Mouse (Mus musculus): ENCODE measurements around the gene Pafah1b3.

Gene Pafah1b3

DNA sequence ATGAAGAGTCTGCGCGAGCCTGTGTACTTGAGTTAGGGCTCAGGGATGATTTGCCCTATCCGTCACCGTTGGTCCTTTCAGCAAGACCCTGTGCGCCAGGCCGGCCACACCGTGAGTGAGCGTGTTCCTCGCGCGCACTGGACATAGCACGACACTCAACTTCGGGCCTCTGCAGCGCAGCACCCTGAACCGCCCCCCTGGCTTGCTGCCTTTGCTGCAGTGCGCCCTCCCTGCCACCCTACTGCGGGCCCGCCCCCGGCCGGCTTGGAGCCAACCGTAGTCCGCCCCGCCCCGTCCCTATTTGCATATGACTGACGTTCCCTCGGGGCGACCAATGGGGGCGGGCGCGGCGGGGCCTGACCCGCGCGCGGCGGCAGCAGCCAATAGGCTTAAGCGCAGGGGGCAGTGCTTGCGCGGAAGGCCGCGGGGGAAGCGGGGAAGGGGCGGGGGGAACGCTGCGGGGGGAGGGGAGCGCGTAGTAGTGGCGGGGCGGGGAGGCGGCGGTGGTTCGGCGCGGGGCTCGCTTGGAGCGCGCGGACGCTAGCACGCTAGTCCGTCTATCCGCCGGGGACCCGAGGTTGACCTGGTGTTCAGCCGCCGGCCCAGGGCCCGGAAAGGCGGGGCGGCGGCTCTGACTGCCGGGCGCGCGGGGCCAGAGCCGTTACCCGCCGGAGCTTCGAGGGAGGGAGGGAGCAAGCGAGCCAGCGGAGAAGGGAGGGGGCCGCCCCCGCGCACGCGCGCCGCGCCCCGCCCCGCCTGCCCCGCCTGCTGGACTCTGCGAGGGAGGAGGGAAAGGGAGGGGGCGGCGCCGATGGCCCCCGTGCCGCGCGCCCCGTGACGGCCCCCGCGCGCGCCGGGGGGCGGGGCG is 15.8 kb downstream of the Pafah1b3 start:
- CTCF ChIA-PET, result no interaction called here

DNA sequence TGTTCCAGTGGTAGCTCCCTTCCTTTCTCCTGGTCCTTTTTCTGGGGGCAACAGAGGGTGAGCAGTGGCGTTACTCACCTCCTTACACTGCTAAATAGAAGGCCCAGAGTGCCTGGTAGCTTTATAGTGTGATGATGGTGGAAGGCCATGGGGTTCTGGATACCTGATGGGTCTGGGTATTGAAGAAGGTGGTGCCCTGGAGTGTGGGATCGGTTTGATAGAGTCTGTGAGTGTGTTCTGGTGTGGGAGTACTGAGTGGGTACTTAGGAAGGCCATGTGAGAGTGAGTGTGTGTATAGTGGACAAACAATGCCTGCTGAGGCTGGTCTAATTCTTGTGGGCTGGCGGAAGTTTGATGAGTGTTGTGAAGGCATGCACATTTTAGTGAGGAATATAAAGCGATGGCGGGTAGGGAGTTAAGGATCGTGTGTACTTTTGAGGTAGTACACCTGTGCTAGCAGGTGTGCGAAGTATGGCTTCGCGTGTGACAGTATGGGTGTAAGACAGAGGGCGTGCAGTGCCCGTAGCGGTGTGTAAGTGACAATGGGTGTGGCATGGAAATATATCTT is 16.5 kb downstream of the Pafah1b3 start:
- CTCF ChIA-PET, result no interaction called here

DNA sequence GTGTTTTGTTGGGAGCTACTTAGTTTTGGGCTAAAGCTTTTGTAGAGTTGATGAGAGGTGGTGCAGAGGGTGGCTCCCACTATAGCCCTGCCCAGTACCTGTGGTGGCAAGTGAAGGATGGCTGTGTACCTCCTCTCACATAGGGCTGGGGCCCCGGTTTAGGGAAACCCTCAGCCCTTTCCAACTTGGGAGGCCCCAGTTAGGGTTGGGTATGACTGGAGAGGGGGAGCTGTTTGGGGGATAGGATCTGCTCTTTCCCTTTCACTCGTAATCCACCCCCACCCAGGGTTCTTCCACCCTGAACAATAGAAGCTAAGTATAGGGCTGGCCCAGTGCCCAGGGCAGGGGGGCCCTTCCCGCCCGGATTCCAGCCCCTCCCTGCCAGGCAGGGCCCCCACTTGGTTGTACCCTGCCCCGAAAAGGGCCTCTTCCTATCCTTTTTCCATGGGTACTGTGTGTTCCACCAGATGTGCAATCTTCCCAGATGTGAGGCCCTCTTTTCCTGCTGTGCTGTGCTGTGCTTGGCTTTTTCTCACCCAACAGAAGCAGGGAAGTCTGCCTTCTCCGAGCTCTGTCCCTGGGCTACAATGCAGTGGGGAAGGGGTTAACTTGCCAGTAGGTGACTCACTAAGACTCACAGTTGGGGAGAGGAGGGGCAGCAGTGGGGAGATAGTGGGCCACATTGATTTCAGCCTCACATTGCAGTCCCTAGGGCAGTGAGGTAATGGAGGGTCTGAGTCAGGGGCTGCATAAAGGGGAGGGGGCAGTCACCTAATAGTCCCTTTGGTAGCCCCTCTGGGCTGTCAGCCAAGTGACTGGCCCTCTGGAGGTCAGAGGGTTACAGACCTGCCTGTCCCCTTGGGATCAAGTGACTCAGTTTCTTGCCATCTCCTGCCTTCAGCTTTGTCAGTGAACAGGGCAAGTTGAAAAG is 17.7 kb downstream of the Pafah1b3 start:
- CTCF ChIA-PET, result interaction anchor here (0.6 to 0.9 kb wide), 2 partner anchors 35 to 176 kb away, joined by 3 read pairs; no protein-coding TSS in a partner anchor

DNA sequence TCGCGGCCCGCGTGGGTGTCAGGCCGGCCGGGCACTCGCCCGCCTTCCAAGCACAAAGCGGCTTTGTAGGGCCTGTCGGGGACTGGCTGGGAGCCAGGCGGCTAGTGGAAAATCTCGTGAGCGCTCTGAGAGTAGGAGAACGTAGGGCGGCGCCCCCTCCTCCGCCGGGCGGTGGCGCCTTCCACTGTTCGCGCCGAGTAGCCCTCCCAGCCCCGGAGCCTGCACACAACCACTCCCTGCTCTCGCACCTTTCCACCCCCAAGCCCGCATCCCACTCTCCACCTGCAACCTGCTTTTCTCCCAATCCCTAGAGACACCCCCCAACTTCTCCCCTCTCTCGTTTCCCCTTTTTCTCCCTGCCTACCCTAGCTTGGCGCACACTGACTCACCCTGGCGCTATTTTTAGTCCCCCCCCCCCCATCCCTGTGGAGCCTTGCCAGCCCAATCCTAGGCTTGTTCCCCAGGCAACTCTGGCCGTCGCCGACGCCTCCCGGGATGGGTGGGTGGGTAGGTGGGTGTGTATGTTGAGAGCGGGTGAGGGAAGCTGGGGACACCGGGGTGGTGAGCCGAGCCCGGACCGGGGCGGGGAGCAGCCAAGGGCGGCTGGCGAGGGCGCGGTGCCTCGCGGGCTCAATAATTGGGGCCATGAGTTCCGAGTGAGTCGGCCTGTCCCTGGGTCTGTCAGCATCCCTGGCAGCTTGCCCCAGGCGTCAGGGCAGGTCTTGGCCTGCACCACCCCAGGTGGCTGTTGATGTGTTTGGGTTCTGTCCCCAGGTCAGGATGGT is 18.5 kb downstream of the Pafah1b3 start:
- CTCF ChIA-PET, result interaction anchor here (0.6 kb wide), 1 partner anchor 102 kb away, joined by 6 read pairs; no protein-coding TSS in a partner anchor

DNA sequence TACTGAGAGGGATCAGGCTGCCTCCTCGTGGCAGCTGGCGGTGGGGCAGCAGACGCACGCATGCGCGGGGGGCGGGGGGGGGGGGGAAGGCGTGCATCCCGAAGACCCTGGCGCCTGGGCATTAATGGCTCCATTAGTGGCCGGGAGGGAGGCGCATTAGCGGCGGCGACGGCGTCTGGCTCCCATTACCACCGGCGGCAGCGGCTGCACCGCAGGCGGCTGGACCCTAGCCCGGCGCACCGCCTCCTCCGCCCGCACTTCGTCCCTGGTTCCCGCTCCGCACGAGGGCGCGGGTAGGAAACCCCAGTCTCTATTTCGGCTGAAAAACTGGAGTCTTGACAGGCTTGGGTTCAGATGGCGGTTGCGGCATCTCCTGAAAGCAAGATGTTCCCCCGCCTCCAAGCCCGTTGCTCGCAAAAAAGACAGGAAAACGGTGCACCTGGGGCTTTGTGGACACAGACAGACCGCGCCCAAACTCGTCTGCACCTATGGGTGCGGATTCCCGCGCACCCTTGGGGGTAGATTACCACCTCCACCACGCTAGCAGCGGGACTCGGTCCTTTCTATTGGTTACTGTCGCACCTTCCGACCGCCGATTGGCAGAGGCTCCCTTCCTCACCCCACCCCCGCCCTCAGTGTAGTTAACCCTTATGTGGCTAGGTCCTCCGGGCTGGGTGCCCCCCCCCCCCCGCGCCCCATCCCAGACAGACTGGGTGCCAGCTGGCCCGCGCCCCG is 19.3 kb downstream of the Pafah1b3 start:
- CTCF ChIA-PET, result interaction anchor here (0.5 to 0.7 kb wide), 6 partner anchors 82 to 172 kb away, joined by 3 to 11 read pairs (median 6); no protein-coding TSS in a partner anchor

DNA sequence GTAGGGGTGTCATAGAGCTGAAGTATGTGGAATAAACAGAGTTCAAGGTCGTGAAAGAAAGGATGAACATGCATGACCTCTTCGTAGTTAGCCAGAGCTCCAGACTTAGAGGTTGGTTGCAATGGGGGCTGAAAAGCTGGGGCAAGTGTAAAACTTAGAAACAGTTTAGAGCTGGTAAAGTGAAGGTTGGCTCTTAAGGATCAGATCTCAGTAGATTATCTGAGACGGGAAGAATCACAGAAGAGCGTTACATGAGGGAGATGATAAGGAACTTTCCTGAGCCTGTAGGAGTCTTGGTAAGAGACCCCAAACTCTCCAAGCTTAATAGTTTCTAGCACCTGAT is 19.8 kb downstream of the Pafah1b3 start:
- CTCF ChIA-PET, result interaction anchor here (0.5 to 0.7 kb wide), 6 partner anchors 81 to 388 kb away, joined by 3 to 11 read pairs (median 4); no protein-coding TSS in a partner anchor

DNA sequence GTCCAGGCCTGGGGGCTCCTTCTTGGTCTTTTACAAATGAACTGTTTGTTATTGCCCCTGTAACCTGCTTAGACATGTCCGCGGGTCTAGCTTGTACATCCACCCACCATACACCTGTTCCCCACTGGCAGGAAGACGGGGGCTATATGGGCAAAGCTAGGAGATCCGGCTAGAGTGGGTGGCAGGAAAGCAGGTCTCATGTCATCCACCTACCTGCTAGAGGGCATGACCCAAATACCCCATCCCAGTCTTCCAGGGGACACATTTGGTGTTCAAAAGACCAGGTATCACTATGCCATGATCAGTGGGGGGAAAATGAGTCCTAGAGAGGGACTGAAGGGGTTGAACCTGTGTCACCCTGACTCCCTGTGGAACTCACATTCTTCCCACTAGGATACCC is 20.4 kb downstream of the Pafah1b3 start:
- CTCF ChIA-PET, result interaction anchor here (0.7 kb wide), 1 partner anchor 389 kb away, joined by 3 read pairs; no protein-coding TSS in a partner anchor

DNA sequence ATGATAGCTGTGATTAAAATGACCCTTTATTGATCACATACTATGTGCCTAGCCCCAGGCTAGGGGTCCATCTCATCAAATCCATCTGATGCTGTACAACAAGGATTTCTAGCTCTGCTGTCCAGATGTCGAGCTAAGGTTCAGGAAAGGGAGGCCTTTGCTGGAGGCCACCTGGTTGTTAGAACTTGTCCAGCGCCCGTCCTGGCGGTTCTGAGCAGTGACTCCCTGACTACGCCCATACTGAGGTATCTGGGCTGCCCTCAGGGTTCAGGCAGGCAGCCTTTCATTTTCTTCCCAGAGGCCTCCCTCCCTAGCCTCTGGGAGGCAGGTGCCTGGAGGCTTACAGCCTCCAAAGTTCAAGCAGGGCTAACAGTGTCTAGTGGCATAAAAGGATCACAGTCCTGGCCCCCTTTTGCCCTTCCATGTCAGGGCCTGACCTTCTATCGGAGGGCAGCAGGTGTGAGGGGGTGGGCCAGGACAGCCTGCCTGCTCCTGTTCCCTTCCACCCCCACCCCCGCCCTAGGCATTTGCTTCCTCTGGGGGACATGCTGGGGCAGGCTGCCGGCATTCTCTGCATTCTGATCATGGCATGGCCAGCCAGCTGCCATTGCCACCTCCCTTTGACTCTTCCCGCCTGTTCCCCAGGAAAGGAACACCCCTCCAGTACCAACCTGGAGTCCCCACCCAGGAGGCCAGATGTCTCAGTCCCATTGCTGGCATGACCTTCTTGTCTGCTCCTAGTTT is 22.1 kb downstream of the Pafah1b3 start:
- CTCF ChIA-PET, result interaction anchor here (0.6 kb wide), 1 partner anchor 71 kb away, joined by 3 read pairs; no protein-coding TSS in a partner anchor

DNA sequence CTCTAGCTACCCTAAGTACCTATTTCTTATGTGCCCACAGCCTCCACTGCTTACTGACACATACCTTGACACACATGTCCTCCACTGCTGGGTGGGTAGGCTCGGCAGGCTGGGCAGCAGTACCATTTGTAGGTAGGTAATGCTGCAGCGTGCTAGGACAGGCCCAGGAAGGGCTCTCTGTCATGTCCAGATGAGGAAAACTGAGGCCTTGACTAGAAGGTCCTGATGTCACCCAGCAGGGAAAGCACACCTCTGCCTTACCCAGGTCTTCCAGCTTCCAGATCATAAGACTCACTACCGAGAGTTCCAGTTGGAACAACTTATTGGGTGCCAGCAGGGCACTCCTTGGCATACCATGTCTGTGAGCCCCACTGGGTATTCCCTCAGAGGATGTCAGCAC is 22.8 kb downstream of the Pafah1b3 start:
- CTCF ChIA-PET, result interaction anchor here (0.6 kb wide), 1 partner anchor 70 kb away, joined by 3 read pairs; no protein-coding TSS in a partner anchor

DNA sequence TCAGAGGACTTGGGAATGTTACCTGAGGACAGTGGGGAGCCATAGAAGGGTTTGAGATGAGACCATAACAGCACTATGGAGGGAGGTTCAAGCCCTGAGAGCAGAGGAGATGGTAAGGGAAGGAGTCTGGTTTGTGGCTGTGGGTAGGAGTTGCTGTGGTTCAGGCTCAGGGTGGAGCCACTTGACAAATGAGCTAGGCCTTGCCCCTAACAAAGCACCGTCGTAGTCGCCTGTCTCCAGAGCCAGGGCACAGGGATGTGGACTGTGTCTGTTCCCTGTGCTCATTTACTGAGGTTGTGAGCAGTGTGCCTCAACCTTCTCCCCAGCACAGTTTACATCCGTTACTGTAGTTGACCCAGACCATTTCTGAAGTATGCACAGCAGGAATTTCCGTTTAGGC is 23.2 kb downstream of the Pafah1b3 start:
- CTCF ChIA-PET, result no interaction called here

DNA sequence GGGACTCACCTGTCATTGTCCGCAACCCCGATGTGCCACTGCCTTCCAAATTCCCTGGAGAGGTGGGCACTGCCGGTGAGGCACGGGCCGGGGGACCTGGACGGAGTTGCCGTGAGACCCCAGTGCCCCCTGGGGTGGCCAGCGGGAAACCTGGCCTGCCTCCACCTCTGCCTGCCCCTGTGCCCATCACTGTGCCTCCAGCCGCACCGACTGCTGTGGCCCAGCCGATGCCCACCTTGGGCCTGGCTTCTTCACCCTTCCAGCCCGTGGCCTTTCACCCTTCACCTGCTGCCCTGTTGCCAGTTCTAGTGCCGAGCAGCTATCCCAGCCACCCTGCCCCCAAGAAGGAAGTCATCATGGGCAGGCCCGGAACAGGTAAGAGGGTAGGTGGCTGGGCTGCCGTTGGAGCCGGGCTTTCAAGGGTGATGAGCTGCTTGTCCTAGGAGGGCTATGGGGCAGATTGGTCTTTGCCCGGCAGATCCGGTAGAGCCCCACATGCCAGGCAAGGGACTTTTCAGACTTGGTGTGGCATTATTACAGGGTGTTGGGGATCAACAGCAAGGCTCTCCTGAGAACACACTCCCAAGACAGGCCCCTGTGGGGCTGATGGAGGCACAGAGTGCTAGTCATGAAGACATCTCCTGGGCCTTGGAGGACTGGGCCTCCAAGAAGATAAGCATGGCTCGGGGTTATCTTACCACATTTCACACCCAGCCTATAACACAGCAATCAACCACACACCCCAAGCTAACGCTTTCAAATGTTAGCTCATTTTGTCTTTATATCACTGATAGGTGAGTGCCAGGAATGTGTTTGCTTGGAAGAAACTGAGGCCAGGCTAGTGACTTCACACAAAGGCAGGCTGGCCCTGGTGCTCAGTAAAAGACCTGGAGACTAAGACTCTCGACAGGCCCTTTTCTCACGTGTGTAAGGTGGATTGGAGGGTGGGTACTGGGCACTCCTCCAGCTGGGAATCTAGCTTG is 24.2 kb downstream of the Pafah1b3 start:
- CTCF ChIA-PET, result interaction anchor here (0.9 to 1.0 kb wide), 2 partner anchors 21 to 56 kb away, joined by 4 read pairs; no protein-coding TSS in a partner anchor

DNA sequence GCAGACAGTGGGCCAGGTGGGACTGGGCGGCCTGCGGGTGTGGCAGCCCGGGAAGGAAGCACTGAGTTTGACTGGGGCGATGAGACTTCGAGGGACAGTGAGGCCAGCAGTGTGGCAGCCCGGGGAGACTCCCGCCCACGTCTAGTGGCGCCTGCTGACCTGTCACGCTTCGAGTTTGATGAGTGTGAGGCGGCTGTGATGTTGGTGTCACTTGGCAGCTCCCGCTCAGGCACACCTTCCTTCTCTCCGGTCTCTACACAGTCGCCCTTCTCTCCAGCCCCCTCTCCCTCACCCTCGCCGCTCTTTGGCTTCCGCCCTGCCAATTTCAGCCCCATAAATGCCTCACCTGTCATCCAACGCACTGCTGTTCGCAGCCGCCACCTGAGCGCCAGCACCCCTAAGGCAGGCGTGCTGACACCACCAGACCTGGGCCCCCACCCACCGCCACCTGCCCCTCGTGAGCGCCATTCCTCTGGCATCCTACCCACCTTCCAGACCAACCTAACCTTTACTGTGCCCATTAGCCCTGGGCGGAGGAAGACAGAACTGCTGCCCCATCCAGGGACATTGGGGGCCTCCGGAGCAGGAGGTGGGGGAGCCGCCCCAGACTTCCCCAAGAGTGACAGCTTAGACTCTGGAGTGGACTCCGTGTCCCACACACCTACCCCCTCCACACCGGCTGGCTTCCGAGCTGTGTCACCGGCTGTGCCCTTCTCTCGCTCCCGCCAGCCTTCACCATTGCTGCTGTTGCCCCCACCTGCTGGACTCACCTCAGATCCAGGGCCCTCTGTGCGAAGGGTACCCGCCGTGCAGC is 25.1 kb downstream of the Pafah1b3 start:
- CTCF ChIA-PET, result interaction anchor here (0.9 kb wide), 1 partner anchor 55 kb away, joined by 4 read pairs; no protein-coding TSS in a partner anchor

DNA sequence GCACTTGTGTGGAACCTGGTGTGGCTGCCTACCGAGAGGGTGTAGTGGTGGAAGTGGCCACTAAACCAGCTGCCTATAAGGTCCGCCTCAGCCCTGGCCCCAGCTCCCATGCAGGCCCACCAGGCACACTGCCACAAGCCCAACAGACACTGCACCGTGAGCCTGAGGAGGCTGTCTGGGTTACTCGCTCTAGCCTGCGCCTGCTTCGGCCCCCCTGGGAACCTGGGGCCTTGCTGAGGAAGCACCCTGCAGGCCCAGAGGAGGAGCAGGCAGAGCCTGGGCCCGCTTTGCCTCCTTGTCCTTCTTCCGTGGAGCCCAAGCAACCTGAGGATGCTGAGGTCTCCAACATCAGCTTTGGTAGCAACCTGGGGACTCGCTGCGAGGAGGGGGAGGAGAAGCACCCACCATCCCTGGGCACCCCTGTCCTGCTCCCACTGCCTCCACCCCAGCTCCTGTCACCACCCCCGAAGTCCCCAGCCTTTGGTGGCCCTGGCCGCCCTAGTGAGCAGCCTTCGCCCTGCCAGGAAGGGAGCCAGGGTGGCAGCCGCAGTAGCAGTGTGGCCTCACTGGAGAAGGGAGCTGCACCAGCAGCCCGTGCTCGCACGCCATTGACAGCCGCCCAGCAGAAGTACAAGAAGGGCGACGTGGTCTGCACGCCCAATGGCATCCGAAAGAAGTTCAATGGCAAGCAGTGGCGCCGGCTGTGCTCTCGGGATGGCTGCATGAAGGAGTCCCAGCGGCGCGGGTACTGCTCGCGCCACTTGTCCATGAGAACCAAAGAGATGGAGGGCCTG is 25.9 kb downstream of the Pafah1b3 start:
- CTCF ChIA-PET, result no interaction called here

DNA sequence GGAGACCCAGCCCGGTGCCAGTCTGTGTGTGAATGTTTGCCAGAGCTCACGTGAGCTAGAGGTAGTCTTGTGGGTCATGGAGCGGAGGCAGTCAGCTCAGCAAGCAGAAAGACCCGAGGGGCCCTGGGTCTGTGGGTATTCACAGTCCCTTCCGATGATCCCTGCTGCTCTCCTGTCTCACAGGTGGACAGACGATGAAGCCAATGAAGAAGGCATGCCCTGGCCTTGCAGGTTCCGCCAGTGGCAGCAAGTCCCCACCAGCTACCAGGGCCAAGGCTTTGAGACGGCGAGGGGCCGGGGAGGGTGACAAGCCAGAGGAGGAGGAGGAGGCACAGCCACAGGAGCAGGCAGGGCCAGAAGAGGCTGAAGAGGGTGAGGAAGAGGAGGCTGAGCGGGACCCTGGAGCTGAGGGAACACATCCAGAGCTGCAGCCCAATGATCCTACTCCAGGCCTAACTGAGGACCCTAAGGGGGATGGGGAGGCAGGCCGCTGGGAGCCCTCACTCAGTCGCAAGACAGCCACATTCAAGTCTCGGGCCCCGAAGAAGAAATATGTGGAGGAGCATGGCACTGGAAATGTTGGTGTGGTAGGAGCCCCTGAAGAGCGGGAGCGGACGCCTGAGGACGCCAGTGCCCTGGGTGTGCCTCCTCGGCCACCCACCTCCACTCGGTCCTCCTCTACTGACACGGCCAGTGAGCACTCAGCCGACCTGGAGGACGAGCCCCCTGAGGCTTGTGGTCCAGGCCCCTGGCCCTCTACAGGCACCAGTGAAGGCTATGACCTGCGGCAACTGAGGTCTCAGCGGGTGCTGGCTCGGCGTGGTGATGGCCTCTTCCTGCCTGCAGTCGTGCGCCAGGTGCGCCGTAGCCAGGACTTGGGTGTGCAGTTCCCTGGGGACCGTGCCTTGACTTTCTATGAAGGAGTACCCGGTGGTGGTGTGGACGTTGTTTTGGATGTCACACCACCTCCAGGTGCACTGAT is 26.8 kb downstream of the Pafah1b3 start:
- CTCF ChIA-PET, result interaction anchor here (1.0 kb wide), 1 partner anchor 185 kb away, joined by 3 read pairs; no protein-coding TSS in a partner anchor
